Mouse (Mus musculus): Measurements from ENCODE around the gene Dennd2a.

Dennd2a gene

GRCm38 (mm10) chr6:39556900-39557659 lies 587 bp downstream of the Dennd2a start:
- DNase-seq (ENCODE audit: low spot score): peak; percentile 59

GRCm38 (mm10) chr6:39555648-39555945 lies 2.1 kb downstream of the Dennd2a start:
- no peak for DNase-seq (ENCODE audit: low spot score)

GRCm38 (mm10) chr6:39554888-39555647 lies 2.6 kb downstream of the Dennd2a start:
- peak; percentile 83 for DNase-seq (ENCODE audit: low spot score)

- peak; percentile 36 for DNase-seq (ENCODE audit: low spot score)
These were observed 5.6 kb downstream of the Dennd2a start for GRCm38 (mm10) chr6:39551981-39552636.

- peak; percentile 65 for DNase-seq (ENCODE audit: low spot score)
These were observed 9.6 kb downstream of the Dennd2a start for GRCm38 (mm10) chr6:39548030-39548429.

- DNase-seq (ENCODE audit: low spot score): no peak
These were observed 12.2 kb downstream of the Dennd2a start for GRCm38 (mm10) chr6:39545474-39545873.

- DNase-seq (ENCODE audit: low spot score): peak; percentile 60
These were observed 13.8 kb downstream of the Dennd2a start for GRCm38 (mm10) chr6:39543769-39544420.

GRCm38 (mm10) chr6:39542631-39543597 lies 14.8 kb downstream of the Dennd2a start:
- DNase-seq (ENCODE audit: low spot score): peak; percentile 95

- DNase-seq (ENCODE audit: low spot score): no peak
These were observed 17.1 kb downstream of the Dennd2a start for GRCm38 (mm10) chr6:39540563-39540962.

- DNase-seq (ENCODE audit: low spot score): peak; percentile 30
These were observed 17.9 kb downstream of the Dennd2a start for GRCm38 (mm10) chr6:39539679-39540155.

- DNase-seq (ENCODE audit: low spot score): no peak
These were observed 19.4 kb downstream of the Dennd2a start for GRCm38 (mm10) chr6:39538227-39538626.

- no peak for DNase-seq (ENCODE audit: low spot score)
These were observed 20.4 kb downstream of the Dennd2a start for GRCm38 (mm10) chr6:39537276-39537675.

- DNase-seq (ENCODE audit: low spot score): no peak
These were observed 21.0 kb downstream of the Dennd2a start for GRCm38 (mm10) chr6:39536621-39537020.

GRCm38 (mm10) chr6:39534944-39535343 lies 22.7 kb downstream of the Dennd2a start:
- no peak for DNase-seq (ENCODE audit: low spot score)

- peak; percentile 74 for DNase-seq (ENCODE audit: low spot score)
These were observed 28.8 kb downstream of the Dennd2a start for GRCm38 (mm10) chr6:39528671-39529535.

- no peak for DNase-seq (ENCODE audit: low spot score)
These were observed 29.9 kb downstream of the Dennd2a start for GRCm38 (mm10) chr6:39527811-39528210.

- DNase-seq (ENCODE audit: low spot score): no peak
These were observed 30.3 kb downstream of the Dennd2a start for GRCm38 (mm10) chr6:39527337-39527784.

GRCm38 (mm10) chr6:39526797-39527196 lies 30.9 kb downstream of the Dennd2a start:
- no peak for DNase-seq (ENCODE audit: low spot score)

- DNase-seq (ENCODE audit: low spot score): no peak
These were observed 34.5 kb downstream of the Dennd2a start for GRCm38 (mm10) chr6:39523161-39523560.

GRCm38 (mm10) chr6:39522425-39522824 lies 35.2 kb downstream of the Dennd2a start:
- no peak for DNase-seq (ENCODE audit: low spot score)

Data from adipocyte (in vitro differentiated cells).